Mouse (Mus musculus) lung, postnatal 25 days (tissue): ENCODE measurements around the gene Dnajc8.

Experiments
- DNase-seq: peaks from one replicate; pipeline ENCODE4 v3.0.0; 2022; ENCODE audit warnings: low spot score

The Dnajc8 gene

DNA sequence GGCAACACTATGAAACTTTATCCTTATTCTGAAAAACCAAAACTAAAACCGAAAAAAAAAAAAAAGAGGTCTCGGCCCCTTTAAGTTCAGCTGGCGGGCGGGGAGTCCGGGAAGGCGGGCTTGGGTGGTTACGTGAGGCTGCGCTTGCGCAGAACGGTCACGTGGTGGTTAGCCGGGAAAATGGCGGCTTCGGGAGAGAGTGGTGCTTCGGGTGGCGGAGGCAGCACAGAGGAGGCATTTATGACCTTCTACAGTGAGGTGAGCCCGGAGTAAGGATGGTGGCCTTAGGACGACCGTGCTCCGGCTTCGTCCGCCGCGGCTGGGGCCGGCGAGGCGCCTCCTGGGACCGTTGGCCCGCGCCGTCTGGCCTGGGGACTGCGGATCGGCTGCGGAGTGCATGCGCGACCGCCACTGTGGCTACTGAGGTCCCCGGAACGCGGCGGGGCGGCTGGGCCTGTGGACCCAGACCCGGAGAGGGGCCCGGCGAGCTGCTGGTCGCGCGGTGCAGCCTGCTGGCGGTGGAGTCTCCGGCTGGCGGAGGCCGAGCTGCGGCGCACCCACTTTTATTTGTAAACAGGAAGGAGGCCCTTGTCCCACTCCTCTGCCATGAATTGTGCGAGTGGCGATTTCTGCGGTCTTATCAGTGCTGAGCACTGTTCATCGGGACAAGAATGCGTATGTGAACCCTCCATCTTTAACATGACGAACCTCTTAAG, at the start of gene Dnajc8:
Gene Dnajc8 (plus strand): TSS at position 145 of the 716 bp plus-strand sequence.
- peak; percentile 96 for DNase-seq

- DNase-seq: peak; percentile 51
Measured at GRCm38 (mm10) chr4:132488521-132488920, 46.8 kb upstream of the Dnajc8 start.

- DNase-seq: peak; percentile 46
Measured at GRCm38 (mm10) chr4:132488976-132489375, 46.4 kb upstream of the Dnajc8 start.

- no peak for DNase-seq
Measured at GRCm38 (mm10) chr4:132490273-132491010, 44.9 kb upstream of the Dnajc8 start.

DNA sequence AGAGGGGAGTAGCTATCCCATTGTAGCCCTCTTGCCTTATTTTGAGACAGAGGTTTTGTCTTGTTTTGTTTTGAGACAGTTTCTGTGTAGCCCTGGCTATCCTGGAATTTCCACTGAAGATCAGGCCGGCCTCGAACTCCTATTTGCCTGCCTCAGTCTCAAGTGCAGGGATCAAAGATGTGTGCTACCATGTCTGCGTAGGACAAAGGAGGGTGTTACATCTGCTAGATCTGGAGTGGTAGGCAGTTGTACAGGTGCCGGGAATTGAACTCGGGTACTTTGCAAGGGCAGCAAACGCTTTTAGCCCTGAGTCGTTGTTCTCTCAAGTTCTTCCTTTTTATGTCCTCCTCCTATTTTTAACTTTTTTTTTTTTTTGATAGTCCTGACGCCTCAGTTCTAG, 44.3 kb upstream of the Dnajc8 start:
- DNase-seq: no peak

DNA sequence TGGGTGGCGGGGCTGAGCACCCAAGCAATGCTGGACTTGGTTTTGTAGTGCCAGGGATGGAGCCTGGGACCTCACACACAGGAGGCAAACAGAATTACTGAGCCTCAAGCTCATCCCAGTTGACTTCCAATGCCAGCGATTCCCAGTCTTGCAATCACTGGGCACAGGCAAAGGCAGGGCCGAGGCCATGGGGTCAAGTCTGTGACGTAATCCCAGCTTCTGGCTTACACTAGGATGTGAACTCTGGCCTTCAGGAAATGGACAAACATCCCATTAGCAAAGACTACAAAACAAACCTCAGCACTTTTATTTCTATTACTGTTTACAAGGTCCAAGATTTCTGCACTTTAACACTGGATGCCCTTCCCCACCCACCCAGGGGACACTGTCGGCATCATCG, 43.6 kb upstream of the Dnajc8 start:
- DNase-seq: peak; percentile 62

- no peak for DNase-seq
Measured at GRCm38 (mm10) chr4:132492178-132493060, 42.9 kb upstream of the Dnajc8 start.

DNA sequence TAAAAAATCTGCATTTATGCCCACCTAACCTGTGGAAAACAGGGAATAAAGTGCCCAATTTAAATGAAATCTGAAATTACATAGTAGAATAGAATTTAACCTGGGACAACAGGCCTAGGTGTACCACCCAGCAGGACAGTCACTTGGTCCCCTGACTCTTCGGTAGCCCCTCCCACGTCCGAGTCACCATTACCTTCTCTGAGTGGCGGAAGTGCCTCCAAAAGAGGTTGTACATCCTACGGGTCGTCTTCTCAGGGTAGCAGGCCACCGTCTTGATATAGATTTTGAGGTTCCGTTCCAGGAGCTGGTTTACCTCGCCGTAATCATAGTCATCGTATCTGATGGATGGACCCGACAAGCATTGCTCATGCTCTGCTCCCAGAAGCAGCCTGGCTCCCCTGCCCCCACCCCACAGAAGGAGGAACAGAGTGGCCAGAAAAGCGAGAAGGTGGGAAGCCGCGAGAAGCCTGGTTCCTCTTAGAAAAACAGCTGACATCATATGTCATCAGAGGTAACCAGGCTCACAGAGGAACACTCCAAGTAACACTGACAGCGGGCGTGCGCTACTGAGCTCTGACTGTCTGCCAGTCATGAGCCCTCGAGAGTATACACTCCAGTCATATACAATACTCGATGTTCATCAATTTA, 41.0 kb upstream of the Dnajc8 start:
- DNase-seq: peak; percentile 51

DNA sequence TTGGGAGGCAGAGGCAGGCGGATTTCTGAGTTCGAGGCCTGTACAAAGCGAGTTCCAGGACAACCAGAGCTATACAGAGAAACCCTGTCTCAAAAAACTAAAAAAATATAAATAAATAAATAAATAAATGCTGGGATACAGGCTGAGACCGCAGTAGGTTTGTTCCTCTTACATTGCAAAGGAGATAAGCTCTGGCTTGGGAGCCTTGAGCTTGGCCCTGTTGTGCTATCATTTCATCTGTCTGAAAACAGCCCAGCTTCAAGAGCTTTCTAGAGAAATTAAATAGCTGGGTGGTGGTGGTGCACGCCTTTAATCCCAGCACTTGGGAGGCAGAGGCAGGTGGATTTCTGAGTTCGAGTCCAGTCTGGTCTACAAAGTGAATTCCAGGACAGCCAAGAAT, 33.7 kb upstream of the Dnajc8 start:
- DNase-seq: no peak

DNA sequence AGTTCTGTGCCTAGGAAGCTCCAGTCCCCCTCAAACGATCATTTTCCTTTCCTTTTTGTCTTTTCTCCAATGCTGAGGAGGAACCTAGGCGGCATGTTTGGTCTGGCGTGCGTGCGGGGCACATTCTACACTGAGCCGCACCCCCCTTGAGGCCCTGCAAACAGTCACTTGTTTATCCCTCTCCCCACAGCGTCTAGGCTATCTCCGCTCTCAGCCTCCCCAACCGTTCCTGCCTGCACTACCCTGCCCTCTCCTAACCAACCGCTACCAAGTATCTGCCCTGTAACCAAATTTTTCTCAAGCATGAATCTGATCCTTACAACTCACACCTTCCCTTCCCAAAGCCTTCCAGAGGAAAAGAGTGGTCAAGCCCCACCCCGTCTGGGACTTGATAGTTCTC, 32.0 kb upstream of the Dnajc8 start:
- DNase-seq: no peak

- DNase-seq: no peak
Measured at GRCm38 (mm10) chr4:132505034-132505738, 30.2 kb upstream of the Dnajc8 start.

GRCm38 (mm10) chr4:132505800-132506199, 29.6 kb upstream of the Dnajc8 start:
- no peak for DNase-seq

GRCm38 (mm10) chr4:132506250-132506649, 29.1 kb upstream of the Dnajc8 start:
- DNase-seq: no peak

- DNase-seq: peak; percentile 73
Measured at GRCm38 (mm10) chr4:132507210-132507609, 28.1 kb upstream of the Dnajc8 start.

GRCm38 (mm10) chr4:132509621-132510296, 25.6 kb upstream of the Dnajc8 start:
- peak; percentile 81 for DNase-seq

DNA sequence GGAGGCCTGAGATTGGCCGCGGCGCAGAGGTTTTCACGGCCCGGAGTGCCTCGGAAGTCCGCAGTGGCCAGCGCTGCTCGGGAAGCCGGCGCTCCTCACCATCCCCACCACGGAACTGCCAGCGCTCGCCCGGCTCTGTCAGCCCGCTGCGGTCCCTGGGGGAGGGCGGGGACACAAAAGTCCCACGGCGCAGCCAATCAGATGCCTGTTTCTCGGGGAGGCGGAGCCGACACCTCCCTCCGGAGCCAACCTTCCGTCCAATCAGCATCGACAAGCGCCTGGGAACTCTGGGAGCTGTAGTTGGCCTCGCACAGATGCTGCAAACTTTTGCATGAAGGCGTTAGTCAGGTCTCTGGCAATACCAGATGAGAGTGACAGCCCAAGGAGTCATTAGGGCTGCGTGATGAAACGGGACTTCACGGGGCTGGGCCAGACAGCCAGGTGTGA, 25.0 kb upstream of the Dnajc8 start, which contains the start of gene Sesn2:
Gene Sesn2 (minus strand): TSS at position 150 of the 447 bp plus-strand sequence.
- DNase-seq: peak; percentile 98

DNA sequence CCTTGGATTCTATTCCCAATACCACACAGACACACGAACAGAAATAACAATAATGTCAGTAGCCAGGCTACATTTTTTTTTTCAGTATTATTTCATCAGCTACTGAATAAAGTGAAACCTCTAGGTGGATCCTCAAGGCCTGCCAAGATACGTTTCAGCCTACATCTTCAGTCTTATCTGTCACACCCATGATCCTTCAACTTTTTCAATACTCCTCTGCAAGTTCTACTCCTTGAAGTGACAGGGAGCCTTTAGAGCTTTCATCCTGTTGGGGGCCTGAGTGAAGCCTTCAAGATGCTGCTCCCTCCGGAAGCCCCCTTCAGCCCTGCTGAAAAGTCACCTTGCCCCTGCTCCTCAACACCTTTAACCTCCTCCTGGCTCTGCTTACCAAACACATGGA, 23.3 kb upstream of the Dnajc8 start:
- no peak for DNase-seq

- DNase-seq: peak; percentile 60
Measured at GRCm38 (mm10) chr4:132513395-132514273, 21.7 kb upstream of the Dnajc8 start.

DNA sequence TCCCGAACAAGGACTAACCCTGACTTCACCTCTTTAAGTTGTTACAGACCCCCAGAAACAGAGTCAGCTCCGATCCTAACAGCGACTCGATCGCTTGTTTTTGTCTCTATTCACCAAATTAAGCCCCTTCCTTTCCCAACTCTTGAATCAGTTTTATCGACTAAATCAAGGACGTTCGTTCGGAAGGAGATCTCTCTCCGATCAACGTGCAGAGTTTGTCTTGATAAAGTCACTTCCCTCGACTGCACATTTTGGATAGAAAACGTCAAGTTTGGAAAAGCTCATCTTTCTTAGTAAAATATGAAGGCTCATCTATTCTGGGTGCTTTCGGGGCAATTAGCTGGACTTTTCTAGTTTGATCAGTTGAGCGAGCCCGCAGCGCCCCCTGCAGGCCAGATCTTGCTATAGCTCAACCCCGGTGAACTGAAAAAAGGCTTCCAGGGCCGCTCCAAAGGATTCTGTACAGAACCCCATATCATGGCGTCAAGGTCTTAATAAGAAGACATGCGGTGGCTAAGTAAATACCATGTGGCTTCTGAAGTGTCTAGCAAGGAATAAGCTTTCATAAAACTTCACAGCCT, 20.7 kb upstream of the Dnajc8 start:
- DNase-seq: peak; percentile 88
